Mouse (Mus musculus): ENCODE results near the gene Corin. TPM values are rescaled to one million over a fixed set of nuclear protein-coding genes. Genes with fewer than 3 reads are reported as not detected.

Corin gene
- polyA plus RNA-seq, 1 experiment from 2014 or later = 0.57 TPM

Other genes starting within 250 kb of the Corin start
- gene Nfxl1, start 55.2 kb upstream of the Corin start, polyA plus RNA-seq (2016; fragmentation: Nextera tagmentation; extraction: Ambion mirVana) = 9.2 and 11.3 TPM in 2 replicates
- not detected in 2 replicates for gene Zar1, start 76.8 kb upstream of the Corin start, polyA plus RNA-seq (2016; fragmentation: Nextera tagmentation; extraction: Ambion mirVana)
- gene Gm5868, start 83.1 kb upstream of the Corin start, polyA plus RNA-seq (2016; fragmentation: Nextera tagmentation; extraction: Ambion mirVana) = not detected in 2 replicates
- not detected in 2 replicates for gene Cnga1, start 139.8 kb upstream of the Corin start, polyA plus RNA-seq (2016; fragmentation: Nextera tagmentation; extraction: Ambion mirVana)
- gene Nipal1, start 143.3 kb upstream of the Corin start, polyA plus RNA-seq (2016; fragmentation: Nextera tagmentation; extraction: Ambion mirVana) = 1.2 and 2.6 TPM in 2 replicates
- gene Txk, start 248.3 kb upstream of the Corin start, polyA plus RNA-seq (2016; fragmentation: Nextera tagmentation; extraction: Ambion mirVana) = 0.05 TPM in 1 of 2 replicates, not detected in the other

All from liver, embryonic 12.5 days (tissue).